Mouse (Mus musculus): Measurements from ENCODE around the gene Pcgf5. TPM values are rescaled to one million over a fixed set of nuclear protein-coding genes. Genes with fewer than 3 reads are reported as not detected.
A peak's percentile ranks its signal among the peaks of the same experiment; 100 is the strongest.
"Not testable (repeated sequence)": the region's sequence is repeated elsewhere in the genome, so short reads cannot be mapped to it uniquely, and the experiment has no call there.

The Pcgf5 gene
- total RNA-seq, 2 experiments from 2014 or later, result 16.8 to 17.2 TPM

DNA sequence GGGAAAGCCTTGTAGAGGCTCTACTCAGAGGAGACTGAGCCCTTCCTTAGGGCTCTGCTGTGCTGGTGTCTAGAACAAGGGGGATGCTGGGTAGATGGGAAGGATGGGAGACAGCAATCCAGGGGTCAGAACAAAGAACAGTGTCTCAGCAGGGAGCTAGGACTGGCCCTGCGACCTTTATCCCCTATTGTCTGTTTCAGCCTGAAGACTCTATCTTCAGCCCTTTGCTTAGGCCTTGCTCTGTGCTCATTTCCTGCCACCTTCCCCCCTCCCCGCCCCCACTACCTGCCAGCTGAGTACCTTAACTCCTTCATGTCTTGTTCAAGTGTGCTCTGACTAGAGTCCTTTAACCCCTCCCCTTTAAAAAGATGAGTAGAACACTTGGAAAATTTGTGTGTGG, 36.3 kb downstream of the Pcgf5 start:
- DNase-seq, result no peak

DNA sequence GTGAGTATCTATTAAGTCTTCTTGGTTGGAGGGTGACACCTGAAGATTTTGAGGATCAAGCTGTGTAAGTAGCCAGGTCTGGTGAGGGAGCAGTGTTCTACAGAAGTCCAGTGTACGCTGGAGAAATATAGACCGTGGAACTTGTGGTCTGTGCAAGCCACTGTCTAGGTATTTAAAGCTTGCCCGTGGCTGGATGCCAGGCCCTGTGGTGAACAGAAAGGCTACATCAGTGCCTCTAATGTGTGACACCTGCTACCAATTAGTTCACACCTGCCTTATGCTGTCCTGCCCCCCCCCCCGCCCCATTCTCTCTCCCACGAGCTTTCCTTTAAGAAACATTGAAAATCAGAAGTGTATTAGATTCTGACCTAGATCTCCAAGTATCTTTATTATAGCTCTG, 40.4 kb downstream of the Pcgf5 start:
- no peak for DNase-seq

DNA sequence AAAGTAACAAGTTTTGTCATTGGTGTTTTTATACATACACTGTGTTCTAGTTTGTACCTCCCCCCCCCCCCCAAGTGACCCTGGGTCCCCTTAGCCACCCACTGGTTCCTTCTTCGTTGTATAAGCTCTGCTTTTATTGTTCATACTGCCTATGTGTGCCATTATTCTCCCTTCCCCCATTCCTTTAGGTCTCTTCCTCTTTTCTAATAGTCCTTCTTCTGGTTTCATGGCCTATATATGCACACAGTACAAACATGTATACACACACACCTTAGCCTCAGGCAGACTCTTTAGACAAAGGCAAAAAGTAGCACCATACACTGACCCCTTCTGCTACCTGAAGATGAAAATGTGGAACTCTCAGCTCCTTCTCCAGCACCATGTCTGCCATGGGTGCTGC, 42.6 kb downstream of the Pcgf5 start:
- no peak for DNase-seq

DNA sequence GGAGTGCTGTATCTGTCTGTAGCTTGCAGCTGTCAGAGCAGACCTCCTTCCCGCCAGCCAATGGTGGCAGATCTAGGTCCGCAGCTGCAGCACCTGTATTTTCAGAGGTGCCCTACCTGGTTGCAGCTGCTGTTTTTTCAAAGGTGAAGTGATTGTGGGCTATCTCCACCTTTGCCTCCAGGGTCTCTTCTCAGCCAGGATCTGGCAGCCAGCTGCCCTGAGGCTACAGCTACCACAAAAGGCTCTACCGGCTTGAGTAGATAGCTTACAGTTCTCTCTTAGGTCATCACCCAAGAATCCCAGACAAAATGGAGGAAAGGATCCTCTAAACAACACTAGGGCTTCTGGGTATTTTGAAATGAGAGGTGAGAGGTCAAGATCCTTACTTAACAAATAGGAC, 50.4 kb downstream of the Pcgf5 start:
- no peak for DNase-seq

DNA sequence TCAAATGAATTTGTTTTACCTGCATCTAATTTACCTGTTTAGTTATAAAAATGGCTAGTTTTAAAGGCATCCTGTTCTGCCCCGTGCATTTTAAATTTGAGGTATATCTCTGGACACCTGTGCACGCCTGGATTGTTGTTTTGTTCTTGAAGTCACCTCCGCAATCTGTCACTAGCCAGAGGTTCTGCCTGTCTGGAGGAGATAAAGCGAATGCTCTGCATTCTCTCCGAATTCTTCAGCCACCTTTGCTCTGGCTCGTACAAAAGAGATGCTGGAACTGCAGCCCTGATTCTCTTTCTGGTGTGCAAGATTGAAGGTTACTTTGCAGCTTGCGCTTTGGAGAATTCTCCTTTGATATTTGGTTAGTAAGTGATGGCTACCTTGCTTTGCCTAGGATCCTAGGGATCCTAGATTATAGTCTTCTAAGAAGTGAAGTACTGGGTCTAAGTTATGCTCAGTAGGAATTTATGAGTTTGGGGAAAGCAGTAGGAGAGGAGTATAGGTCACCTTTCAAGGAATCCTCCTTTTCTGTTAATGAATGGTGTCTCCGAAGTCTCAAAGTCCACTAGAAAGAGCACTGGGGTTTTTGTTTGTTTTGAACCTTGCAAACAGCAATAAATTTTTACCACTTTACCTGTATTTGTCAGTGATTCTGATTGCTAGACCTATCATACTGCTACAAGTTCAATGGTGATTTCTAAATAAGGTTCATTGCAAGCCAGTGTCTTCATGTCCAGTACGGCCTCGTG, 60.4 kb downstream of the Pcgf5 start:
- DNase-seq, result no peak

DNA sequence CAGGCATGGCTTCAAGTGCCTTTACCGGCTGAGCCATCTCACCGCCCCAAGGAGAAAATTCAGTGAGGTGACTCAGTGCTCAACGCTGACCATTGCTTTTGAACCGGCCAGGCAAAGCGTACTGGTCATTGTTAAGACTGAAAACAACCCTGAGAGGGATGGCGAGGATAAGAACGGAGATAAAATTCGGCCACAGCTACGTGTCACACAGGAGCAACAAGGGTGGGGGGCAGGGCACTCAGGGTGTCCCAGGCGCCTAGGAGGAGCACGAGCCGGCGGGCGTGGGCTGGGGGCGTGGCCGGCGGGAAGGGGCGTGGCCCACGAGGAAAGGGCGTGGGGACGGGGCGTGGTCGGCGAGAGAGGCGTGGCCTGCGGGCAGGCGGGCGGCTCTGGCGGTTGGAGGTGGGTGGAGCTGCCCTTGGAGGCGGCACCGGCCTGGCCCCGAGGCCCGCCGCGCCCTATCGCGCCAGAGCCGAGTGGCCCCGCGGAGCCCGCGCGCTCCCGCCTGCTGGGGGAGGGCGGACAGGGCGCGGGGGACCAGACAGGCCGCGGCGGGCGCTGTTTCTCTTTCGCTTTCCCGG, 61.3 kb downstream of the Pcgf5 start:
- peak; percentile 98 for DNase-seq

DNA sequence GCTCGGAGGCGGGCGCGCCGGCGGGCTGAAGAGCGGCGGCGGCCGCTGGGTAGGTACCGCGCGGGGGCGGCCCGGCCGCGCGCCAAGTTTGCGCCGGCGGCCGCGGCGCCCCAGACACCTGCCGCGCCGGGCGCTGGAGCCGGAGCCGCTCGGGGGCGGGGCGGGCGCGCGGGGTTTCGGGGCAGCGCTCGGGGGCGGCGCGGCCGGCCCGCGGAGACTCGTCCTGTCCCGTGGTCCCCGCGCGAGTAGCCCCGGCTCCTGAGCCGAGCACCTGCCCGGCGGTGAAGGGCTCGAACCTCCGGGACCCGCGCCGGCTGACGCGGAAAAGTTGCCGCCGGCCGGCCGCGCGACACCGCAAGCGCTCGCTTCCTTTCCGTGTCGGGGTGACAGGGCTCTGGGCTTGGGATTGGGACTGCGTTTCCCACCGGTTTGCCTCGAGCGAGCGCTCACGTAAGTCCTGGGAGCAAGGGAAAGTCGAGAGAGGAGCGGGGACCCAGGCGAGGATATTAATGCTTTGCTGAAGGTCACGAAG, 61.8 kb downstream of the Pcgf5 start:
- no peak for DNase-seq

DNA sequence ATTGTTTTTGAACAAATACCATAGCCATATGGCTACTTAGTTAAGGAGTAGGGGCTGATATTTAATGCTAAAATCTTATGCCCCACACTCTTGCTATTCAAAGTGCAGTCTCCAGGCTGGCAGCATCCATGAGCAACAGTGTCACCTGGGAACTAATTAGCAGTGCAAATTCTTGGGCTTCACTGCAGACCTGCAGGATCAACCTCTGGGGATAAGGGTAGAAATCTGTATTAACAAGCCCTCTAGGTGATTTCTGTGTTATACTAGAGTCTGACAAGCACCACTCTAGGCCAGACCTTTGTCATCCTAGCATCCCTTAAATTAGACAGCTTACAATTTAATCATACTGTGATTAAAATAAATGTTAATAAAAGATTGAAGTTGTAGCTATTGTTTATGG, 71.8 kb downstream of the Pcgf5 start:
- no peak for DNase-seq

DNA sequence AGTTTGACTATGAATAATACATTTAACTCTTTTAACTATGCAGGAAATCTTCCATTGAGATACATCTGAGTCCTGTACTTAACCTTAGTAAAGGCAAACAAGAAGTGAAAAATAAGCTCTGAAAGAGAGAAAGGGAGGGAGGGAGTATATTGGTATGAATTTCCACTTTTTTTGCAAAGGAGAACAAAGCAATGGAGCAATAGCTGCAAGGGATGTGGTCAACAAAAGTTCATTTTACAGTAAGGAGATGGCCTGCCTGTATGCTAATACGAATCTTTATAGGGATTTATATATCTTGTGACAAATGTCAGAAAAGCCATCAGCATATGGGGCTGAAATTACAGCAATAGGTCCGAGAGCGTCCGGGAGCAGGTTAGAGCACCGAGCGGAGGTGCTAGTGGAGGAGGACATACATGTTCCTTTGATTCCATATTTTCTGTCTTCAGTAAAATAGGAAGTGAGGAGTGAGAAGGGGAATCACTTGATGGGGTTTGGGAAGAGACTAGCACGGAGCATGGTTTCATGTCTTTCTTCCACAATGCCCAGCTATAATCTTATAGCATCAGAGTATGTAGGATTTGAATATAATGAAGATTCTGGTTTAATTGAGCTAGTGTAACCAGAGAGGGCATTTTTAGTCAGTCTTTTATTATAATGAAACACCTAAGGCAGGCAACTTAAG, 79.2 kb downstream of the Pcgf5 start:
- no peak for DNase-seq

DNA sequence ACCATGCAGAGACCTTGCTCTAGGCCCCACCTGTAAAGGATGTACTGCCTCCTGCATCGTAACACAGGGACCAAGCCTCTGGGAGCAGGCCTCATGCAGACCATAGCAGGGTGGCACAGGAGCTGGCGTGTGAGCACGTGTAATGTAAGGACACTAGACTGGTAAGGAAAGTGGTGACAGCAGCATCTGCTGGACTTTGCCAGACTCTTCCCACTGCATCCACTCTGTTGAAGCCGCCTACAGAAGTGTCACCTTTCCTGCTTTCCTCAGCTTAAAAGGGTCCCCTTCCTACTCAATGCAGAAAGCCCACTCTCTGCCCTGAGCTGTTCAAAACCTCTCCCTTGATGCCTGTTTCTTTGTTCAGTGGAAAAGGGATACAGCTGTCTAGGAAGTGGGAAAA, 80.0 kb downstream of the Pcgf5 start:
- no peak for DNase-seq

DNA sequence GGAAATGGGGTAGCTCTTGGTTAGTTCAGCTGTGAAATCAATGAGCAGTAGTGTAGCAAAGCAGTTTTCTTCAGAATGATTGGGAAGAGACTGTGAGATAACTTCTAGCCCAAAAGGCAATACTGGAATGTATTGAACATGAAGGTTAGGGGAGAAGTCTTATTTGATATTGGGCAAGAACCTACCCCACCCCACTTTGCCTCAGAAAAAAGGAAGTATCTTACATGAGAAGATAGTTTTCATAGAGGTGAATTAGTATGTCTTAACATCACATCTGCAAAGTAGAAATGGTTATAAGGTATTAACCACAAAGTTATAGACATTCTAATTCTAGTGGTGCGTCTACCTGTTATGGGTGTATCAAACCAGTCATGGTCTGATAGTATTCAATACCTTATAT, 81.2 kb downstream of the Pcgf5 start:
- DNase-seq, result no peak

DNA sequence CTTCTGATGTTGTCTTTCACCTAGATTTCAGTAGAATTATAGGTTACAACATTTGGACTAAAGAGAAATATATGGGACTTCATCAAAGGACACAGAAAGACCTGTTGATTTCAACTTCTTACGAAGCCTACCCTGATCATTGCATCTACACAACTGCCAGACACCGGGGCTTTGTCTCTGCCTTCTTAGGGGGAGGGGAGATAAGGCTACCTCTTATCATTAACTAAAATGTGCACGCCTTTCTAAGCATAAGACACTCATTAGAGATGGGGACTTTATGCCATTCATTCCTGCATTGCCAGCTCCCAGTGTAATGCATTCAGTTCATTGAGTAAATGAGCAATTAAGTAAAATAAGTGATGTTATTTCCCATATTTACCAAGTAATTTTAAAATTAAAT, 85.1 kb downstream of the Pcgf5 start:
- DNase-seq, result no peak

DNA sequence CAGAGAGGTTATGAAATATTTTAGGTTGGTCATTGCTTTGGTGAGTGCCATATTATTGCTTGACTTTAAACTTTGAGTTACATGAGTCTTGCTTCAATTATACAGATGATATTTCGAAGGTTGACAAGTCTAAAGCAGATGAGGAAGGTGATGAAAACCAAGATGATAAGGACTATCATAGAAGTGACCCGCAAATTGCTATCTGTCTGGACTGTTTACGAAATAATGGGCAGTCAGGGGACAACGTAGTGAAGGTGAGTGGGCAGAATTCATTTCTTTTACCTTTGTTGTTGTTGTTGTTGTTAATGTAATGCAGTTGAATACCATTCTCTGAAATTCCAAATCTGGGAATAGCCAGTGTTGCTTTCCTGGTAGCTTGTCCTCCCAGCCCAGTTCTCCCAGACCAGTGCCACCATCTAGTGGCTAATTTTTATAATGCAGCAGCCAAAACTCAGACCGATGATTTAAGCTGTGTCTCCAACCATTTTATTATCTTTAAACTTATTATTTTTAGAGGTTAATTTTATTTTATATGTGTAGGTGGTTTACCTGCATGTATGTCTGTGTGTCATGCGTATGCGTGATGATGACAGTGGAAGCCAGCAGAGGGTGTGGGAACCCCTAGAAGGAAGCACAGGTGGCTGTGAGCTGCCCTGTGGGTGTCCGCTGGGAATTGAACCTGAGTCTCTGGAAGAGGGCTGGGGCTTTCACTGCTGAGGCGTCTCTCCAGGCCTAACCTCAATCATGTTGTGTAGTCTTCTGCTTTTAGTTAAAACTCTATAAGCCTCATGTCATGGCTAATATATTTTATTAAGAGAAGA, 92.0 kb downstream of the Pcgf5 start:
- DNase-seq, result peak; percentile 36

DNA sequence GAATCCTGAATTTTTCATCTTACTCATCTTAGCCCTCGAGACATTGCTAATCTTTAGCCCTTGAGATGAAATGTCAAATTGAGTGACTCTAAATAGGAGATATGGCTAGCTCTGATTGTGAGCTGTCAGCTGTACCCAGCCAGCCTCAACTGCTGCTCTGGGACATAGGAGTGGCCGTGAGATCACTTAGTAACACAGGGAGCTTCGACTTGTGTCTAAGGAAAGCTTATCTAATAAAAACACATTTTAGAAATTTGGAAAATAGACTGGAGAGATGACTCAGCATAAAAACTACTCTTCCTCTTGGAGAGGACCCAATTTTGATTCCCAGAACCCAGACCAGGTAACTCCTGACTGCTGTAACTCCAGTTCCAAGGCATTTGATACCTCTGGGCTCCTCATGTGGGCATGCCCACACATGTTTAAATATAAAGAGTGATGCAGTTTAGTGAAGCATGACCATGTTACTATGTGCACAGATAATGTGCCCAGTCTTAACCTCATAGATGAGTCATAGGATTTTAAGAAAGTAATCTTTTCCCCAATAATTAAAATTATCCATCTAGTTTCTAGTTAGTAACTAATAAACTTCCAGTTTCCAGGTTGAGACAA, 103.0 kb downstream of the Pcgf5 start:
- no peak for DNase-seq

DNA sequence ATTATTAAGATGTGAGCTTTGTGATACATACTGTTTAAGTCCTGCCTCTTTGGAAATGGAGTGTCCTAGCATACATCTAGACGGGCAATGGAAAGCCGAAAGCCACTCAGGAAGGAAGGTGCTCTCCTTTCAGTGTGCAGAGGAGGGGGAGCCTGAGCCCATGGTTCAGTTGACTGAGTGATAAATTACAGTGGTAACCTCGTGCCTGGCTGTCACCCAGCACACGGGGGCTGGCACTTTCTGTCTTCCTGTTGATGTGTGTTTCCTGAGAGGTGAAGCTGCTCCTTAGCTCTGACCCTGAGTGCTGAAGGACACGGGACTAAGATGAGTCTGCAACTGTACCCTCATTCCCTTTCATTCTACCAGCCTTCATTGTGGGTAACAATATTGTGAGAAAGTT, 103.6 kb downstream of the Pcgf5 start:
- DNase-seq, result no peak

DNA sequence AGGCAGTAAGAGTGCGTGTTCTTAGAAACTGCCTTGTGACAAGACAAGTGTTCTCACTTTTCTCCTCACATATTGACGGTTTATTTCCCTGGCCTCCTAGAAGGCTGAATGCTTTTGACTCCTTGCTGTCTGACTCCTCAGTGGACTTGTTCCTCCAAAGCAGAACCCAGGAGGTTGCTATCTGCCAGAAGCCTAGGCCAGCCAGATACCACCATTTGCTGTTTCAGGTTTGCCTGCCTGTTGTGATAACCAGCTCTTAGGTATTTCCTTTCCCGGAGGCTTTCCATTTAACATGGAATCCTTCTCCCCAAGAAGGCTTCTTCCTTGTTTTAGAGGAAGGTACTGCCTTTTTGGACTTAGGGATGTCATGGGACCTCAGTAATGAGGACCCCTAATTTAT, 104.1 kb downstream of the Pcgf5 start:
- not testable (repeated sequence) for DNase-seq

DNA sequence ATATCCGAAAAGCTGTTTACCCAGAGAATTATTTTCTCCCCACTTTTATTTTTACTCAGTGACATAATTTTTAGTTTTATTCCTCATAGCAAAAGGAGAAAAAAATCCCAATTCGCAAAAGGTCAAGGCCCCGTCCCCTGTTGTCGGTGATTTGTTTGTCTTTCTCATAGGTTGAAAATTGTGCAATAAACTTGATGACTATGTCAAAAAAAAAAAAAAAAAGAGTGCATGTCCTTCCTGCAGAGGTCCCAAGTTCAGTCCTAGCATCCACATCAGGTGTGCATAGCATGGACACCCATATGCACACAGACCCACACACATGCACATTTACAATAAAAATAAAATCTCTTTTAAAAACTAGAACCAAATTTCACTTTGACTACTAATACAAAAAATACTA, 105.3 kb downstream of the Pcgf5 start:
- no peak for DNase-seq

DNA sequence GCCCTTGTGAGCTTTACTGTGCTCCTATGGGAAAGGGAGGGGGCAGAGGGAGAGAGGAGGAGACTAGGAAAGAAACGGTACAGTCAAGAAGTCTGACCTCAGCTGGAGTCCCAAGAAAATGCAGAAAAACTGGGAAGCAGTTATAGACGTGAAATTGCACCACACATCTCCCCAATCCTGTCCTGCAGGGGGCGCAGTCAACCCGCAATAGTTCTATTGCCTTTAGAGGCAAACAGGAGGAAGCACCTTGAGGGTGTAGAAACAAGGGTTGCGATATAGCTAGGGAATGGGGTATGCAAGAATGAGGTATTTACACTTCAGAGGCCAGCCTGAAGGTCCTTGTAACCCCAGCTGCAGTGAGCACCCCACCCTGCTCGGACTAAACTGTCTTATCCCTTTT, 122.0 kb downstream of the Pcgf5 start:
- DNase-seq, result peak; percentile 58

DNA sequence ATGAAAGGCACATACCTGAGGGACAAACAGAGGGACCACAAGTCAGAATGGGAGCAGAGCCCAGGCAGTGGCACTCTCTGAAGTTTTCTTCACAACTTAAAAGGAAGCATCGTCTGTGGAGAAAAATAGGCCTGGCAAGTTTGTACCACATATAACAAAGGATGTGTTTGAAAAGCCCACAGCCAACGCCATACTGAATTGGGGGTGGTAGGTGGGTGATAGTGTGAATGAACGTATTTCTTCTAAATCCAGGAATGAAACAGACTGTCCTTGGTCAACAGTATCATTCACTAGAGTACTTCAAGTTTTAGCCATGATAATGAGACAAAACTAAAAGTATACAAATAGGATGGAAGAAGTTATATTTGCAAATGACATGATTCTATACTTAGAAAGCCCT, 123.2 kb downstream of the Pcgf5 start:
- DNase-seq, result no peak

DNA sequence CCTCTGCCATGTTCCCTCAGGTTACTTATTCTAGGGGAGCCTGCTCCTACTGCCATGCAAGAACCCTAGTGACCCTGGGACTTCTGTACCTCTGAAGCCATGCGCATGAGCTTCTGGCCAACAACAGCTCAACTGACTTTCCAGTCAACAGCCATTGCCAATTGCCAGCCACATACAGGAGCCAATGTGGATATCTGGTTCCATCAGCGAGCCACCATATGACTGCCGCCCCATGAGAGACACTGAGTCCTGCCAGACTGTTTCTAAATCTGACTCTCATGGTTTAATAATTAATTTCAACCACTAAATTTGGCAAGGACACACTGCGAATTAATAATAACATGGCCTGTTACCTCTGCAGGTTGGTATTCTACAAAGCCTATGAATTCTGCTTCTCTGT, 128.5 kb downstream of the Pcgf5 start:
- no peak for DNase-seq

DNA sequence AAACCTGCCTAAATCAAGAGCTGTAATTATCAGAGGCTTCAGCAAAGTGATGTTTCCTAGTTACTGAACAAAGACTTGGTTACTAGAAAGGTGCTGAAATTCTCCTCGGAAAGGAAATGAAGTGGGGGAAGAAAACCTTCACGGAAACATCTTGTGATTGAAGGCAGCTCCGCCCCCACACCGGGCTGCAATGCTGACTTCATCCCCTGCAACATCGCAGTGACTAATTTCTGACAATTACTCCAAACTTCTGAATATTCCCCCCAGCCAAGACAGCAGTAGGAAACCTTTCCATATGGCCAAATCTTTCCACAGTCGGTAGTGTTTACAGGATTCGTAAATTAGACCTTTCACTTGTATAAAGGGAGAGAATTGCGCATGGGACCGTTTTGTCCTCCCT, 129.0 kb downstream of the Pcgf5 start:
- DNase-seq, result no peak

DNA sequence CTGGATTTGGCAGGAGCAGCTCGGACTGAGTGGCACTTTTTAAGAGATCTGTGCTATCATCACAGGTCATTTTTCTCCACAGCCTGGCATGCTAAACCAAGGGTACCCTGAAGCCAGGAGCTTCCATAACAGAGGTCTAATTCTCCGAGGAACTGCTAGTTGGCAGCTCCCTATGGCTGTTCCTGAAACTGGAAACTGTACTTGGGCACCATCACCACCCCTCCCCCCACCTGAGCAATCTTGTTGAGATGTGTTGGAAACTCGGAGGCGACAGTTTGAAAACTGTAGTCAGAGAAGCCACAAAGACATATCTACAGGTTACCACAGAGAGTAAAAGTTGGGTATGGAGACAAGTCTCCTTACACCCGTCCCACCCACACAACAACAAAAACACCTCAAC, 129.6 kb downstream of the Pcgf5 start:
- no peak for DNase-seq

Measured in gastrocnemius, postnatal 10 days (tissue).